Mouse (Mus musculus): ENCODE measurements around the gene Clmn. TPM values are rescaled to one million over a fixed set of nuclear protein-coding genes. Genes with fewer than 3 reads are reported as not detected.

The Clmn gene
- total and polyA plus RNA-seq, 3 experiments: not detected

DNA sequence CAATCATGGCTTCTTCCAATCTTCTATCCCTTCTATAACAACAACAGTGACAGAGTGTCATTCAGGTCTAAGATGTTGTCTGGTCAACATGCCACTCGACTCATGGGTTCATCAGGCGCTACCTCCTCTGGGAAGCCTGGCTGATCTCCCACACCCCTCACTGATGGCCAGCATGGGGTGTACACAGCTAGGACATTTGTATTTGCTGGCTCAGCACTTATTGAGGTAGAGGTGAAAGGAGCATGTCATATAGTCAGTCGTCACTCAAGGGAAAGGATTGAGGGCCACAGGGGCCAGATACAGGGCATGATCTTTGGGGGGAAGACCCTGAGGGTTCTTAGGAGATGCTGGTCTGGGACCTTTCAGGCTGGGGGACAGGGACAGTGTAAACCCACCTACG is 44.9 kb upstream of the Clmn start:
- Histone ChIP-seq H3K9me3 (replicated peaks; ENCODE audit: insufficient read depth, low read length) (no peaks in the 10 kb centered on the region), H3K9ac (ENCODE audit: control insufficient read depth, low read depth, low read length, poor library complexity, severe bottlenecking) (no peak overlapping the region)
- no peak for TF ChIP-seq EP300 (IDR thresholded peaks at IDR 0.05; ENCODE audit: low read depth in 1 of 2, low read length in 2 of 2)
- no peak for TF ChIP-seq NRF1 (IDR thresholded peaks at IDR 0.05; ENCODE audit: insufficient read depth, low read depth, low read length, poor library complexity, severe bottlenecking)
- no peak for TF ChIP-seq USF1 (IDR thresholded peaks at IDR 0.05; ENCODE audit: low read depth, low read length)
- no peak for TF ChIP-seq ETS1 (IDR thresholded peaks at IDR 0.05; ENCODE audit: low read depth, low read length)
- TF ChIP-seq E2F4 (IDR thresholded peaks at IDR 0.05; ENCODE audit: borderline replicate concordance, low read depth, low read length): no peak
- no peak for TF ChIP-seq CHD1 (IDR thresholded peaks at IDR 0.05; ENCODE audit: low read depth, low read length)

DNA sequence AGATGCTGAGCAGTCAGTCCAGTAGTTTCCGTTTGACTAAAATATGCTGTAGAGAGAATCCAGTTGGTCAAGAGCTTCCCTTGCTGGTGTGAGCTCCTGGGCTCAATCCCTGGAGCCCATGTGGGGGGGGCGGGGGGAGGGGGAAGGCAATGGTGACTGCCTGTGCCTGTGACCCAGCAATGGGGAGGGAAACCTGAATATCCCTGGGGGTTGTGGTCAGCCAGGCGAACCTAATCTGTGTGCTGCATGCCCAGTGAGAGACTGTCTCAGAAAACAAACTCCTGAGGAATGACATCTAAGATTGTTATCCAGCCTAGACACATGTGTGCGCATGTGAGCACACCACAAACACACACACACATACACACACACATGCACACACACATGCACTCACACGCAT is 44.1 kb upstream of the Clmn start:
- TF ChIP-seq MEF2A (IDR thresholded peaks at IDR 0.05; ENCODE audit: extremely low read depth, insufficient replicate concordance, low read depth, low read length, poor library complexity, severe bottlenecking) (no peak), RCOR1 (IDR thresholded peaks at IDR 0.05; ENCODE audit: low read depth, low read length) (no peak), GATA1 (IDR thresholded peaks at IDR 0.05; ENCODE audit: low read depth, low read length) (no peak), ZC3H11A (IDR thresholded peaks at IDR 0.05; ENCODE audit: low read depth, low read length) (no peak), TAL1 (IDR thresholded peaks at IDR 0.05; ENCODE audit: low read length) (no peak), SMC3 (IDR thresholded peaks at IDR 0.05; ENCODE audit: low read depth, low read length) (no peak), MAFK (IDR thresholded peaks at IDR 0.05; ENCODE audit: borderline replicate concordance, low read depth, low read length) (no peak), MYC (IDR thresholded peaks at IDR 0.05; ENCODE audit: low read depth, low read length) (no peak), JUND (IDR thresholded peaks at IDR 0.05; ENCODE audit: low read depth, low read length) (no peak), ELF1 (IDR thresholded peaks at IDR 0.05; ENCODE audit: low read depth, low read length) (no peak), CHD2 (IDR thresholded peaks at IDR 0.05; ENCODE audit: low read length) (no peak), RAD21 (IDR thresholded peaks at IDR 0.05; ENCODE audit: low read depth, low read length) (no peak), NELFE (IDR thresholded peaks at IDR 0.05; ENCODE audit: low read depth, low read length) (no peak), POLR2AphosphoS2 (IDR thresholded peaks at IDR 0.05; ENCODE audit: low read length) (no peak), EP300 (IDR thresholded peaks at IDR 0.05; ENCODE audit: low read depth in 1 of 2, low read length in 2 of 2) (no peak), POLR2A (IDR thresholded peaks at IDR 0.05; ENCODE audit: control insufficient read depth in 1 of 2, insufficient read depth in 1 of 2, low read depth in 1 of 2, low read length in 2 of 2, poor library complexity in 1 of 2) (no peak)
- no peak overlapping the region for H3K9ac ChIP-seq (ENCODE audit: control insufficient read depth, low read depth, low read length, poor library complexity, severe bottlenecking)
- H3K4me3 ChIP-seq (ENCODE audit: control insufficient read depth in 1 of 2, insufficient read depth in 1 of 2, low read depth in 2 of 2, low read length in 2 of 2): no peak overlapping the region
- no peaks in the 10 kb centered on the region for H3K79me2 ChIP-seq (ENCODE audit: control insufficient read depth, insufficient read depth, low read length, poor library complexity)
- H3K27ac ChIP-seq (ENCODE audit: control insufficient read depth, low read depth, low read length): no peak overlapping the region
- H3K27me3 ChIP-seq (ENCODE audit: control insufficient read depth in 1 of 2, insufficient read depth in 2 of 2, low read length in 2 of 2): no peaks in the 10 kb centered on the region
- no peak for DNase-seq (ENCODE audit: low read depth, low spot score)
- H3K36me3 ChIP-seq (ENCODE audit: control insufficient read depth in 1 of 2, insufficient read depth in 2 of 2, low read length in 2 of 2): no peaks in the 10 kb centered on the region
- H3K4me1 ChIP-seq (ENCODE audit: control insufficient read depth in 1 of 2, insufficient read depth in 2 of 2, low read length in 2 of 2): no peaks in the 10 kb centered on the region
- no peaks in the 10 kb centered on the region for H3K9me3 ChIP-seq (replicated peaks; ENCODE audit: insufficient read depth, low read length)

More for the DNA sequence above, 44.9 kb upstream of the Clmn start:
- no peaks in the 10 kb centered on the region for H3K27me3 ChIP-seq (ENCODE audit: control insufficient read depth in 1 of 2, insufficient read depth in 2 of 2, low read length in 2 of 2)
- H3K4me3 ChIP-seq (ENCODE audit: control insufficient read depth in 1 of 2, insufficient read depth in 1 of 2, low read depth in 2 of 2, low read length in 2 of 2): no peak overlapping the region
- no peak for DNase-seq (ENCODE audit: low read depth, low spot score)
- H3K27ac ChIP-seq (ENCODE audit: control insufficient read depth, low read depth, low read length): no peak overlapping the region
- H3K36me3 ChIP-seq (ENCODE audit: control insufficient read depth in 1 of 2, insufficient read depth in 2 of 2, low read length in 2 of 2): no peaks in the 10 kb centered on the region
- H3K79me2 ChIP-seq (ENCODE audit: control insufficient read depth, insufficient read depth, low read length, poor library complexity): no peaks in the 10 kb centered on the region
- H3K4me1 ChIP-seq (ENCODE audit: control insufficient read depth in 1 of 2, insufficient read depth in 2 of 2, low read length in 2 of 2): no peaks in the 10 kb centered on the region
